Mouse (Mus musculus) thymus, adult 18-20 months (tissue): ENCODE results near the gene Exoc2.

Experiments used
- DNase-seq, 2 experiments: peaks; one replicate each; pipeline ENCODE4 v3.0.0; 2022; ENCODE audit warnings: mixed read lengths in 2 of 2

Gene Exoc2

DNA sequence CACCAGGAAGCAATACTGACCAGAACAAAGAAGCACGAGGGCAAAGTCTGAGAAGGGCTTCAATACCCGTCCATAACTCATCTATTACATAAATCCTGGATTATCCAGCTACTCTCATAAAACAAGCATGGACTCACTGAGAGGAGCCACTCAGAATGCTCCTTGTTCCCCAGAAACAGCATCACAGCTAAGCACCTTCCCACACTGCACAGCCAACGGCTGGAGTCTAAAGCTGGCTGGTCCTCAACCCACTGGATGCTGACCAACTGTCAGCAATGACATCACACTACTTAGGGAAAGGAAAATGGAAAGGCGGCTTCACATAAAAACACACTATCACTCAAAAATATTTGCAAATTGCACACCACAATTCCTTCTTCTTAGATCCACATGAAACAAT lies 5.6 kb downstream of the Exoc2 start:
- no peak for DNase-seq

DNA sequence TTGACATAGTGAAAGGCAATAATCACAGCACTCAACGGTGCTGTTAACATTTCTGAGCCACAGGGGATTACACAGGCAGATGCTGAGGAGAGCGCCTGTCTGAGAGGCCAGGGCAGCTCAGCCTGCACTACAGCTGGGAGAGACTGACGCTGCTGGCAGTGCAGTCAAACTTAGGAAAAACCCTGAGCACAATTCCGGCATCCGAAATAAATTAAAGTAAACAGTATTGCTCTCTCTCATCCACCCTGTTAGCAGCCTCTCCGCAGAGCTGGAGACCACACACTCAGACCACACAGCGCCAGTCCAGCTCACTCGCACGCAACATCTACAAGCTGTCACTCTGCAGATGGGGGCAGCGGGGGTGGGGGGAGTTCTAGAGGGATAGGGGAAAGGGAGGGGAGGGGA lies 7.4 kb downstream of the Exoc2 start:
- DNase-seq: no peak

DNA sequence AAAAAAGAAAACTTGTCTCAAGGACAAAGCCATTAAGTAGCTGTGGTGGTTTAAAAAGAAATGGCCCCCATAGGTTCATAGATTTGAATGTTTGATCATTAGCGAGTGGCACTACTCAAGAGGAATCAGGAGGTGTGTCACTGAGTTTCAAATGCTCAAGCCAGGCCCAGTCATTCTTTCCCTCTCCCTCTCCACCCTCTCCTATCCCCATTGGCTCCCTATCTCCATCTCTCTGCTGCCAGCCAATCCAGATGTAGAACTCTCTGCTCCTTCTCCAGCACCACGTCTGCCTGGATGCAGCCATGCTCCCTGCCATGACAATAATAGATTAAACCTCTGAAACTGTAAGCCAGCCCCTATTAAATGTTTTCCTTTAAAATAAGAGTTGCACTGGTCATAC lies 12.0 kb downstream of the Exoc2 start:
- no peak for DNase-seq

- no peak for DNase-seq
These were observed 13.2 kb downstream of the Exoc2 start for GRCm38 (mm10) chr13:30960714-30961113.

GRCm38 (mm10) chr13:30953580-30953979 lies 20.3 kb downstream of the Exoc2 start:
- no peak for DNase-seq

- no peak for DNase-seq
These were observed 21.8 kb downstream of the Exoc2 start for GRCm38 (mm10) chr13:30952044-30952443.

GRCm38 (mm10) chr13:30949181-30949580 lies 24.7 kb downstream of the Exoc2 start:
- DNase-seq: no peak

DNA sequence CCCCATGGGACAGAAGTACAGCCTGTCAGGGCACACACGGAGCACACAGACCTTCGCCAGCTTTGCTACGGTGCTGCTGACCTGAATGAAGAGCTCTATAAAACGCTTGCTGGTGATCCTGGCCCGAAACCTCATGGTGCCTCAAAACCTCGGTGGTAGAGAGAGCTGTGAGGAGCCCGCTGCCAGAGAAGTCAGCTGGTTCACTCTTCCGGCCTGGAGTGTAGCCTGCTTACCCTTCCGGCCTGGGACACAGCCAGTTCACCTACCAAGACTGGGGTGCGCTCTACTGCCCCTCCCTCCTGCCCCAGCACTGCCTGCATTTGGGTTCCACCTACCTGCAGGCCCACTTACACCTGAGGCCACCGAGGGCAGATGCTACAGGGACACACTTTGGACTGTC lies 26.4 kb downstream of the Exoc2 start, which contains the start of gene Hus1b:
Gene Hus1b (minus strand): TSS at position 220 of the 400 bp plus-strand sequence.
- DNase-seq: no peak

DNA sequence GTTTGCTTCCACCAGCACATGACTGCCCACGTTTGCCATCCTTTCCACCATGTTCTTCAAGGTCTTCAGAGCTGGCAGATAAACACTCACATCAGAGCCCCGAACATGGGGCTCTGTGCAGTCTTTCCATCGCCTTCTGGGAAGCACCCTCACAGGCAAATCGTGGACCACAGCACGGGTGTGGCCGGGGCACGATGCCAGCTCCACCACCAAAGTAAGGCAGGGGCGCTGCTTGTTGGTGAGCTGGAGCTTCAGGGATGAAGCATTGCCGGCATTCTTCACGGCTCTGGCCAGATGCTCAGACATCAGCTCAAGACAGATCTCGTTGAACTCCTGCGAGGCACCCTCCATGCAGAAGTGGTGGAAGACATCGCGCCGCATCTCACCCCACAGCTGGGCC lies 26.8 kb downstream of the Exoc2 start:
- no peak for DNase-seq

GRCm38 (mm10) chr13:30945788-30946187 lies 28.1 kb downstream of the Exoc2 start:
- DNase-seq: no peak

DNA sequence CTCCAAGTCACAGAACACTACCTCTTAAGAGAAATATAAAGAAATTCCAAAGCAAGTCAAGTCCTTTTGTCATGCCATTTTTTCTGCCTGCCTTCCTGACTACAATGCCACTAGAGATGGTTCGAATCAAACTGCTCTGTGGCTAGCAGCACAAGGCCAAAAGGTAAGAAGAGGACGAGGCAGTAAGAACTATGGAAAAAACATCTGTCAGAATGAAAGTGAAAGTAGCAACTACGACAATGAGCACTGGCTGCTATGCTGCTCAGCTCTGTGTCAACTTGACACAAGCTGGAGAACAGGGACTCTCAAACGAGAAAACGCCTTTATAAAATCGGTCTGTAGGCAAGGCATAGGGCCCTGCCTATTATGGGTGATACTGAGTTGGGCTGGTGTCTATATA lies 40.9 kb downstream of the Exoc2 start:
- no peak for DNase-seq

DNA sequence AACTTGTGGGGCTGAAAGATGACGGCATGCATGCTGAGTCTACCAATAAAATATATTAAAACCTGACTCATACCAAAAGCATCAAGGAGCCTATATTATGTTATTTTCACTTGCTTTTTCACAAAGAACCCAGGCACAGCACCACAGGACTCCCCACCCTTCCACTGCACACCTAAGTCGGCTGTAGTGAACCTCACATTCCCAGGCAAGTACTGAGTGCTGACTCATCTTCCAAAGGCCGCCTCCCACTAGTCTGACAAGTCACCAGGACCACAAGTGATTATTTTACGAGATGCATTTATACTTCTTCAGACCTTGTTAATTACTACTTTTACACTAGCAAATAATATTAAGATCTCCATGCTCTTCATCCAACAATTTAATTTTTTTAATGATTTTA lies 42.3 kb downstream of the Exoc2 start:
- DNase-seq: no peak

GRCm38 (mm10) chr13:30929119-30929518 lies 44.8 kb downstream of the Exoc2 start:
- DNase-seq: no peak

DNA sequence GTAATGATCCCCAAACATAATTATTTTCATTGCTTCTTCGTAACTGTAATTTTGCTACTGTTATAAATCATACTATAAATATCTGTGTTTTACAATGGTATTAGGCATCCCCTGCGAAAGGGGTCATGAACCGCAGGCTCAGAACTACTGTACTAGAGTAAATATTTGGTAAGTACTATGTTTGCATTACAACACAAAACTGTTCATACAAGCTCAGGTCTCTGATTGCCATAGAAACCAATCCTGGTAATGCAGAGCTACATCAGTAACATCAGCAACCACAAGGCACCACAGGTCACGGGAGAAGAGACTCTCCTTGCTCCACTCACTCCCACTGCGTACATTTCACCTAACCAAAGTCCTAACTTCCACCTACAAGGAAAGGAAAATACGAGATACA lies 49.6 kb downstream of the Exoc2 start:
- DNase-seq: no peak

DNA sequence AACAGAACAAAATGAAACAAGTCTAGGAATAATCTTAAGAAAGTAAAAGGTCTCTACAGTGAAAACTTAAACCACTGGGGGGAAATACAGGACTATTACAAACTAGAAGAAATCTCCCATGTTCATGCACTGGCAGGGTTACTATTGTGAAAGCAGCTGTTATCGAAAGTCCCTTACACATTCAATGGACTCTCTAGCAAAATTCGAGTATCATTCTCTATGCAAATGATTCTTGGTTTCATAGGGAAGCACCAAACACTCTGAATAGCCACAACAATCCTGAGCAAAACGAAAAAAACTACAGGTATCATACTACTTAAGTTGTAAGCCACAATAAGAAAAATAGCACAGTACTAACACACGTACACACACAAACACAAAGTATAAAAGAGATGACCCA lies 52.0 kb downstream of the Exoc2 start:
- no peak for DNase-seq

DNA sequence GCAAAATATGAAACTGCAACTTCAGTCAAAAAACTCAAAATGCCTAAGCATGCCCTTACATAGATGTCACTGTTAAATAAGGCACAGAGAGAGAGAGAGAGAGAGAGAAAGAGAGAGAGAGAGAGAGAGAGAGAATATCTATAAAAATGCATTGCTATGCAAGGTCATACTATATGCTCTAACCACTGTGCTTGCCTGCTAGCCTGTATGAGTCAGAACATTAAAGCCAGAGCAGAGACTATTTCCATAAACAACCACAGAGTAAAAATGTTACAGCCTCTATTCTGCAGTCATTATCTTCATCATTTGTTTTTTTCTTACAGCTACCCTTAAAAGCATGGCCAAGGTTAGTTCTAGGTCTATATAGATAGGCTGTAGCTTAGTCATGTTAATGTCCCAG lies 60.1 kb downstream of the Exoc2 start:
- no peak for DNase-seq

DNA sequence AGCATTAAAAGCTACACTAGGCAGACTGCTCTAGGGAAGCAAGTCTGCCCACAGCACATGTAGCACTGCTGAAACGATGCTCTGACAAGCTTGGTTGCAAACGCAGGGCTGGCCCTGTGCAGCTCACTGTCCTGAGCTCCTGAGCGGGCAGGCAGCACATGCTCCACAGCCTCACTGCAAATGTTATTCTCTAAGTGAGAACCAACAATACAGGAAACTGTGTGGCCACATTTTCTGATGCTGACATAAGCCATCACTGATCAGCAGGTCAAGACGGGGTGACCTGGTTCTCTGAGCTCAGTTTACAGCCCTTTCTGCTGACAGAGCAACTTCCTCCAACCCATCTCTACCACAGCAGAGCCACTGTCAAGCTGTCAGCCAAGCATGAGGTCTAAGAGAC lies 60.9 kb downstream of the Exoc2 start:
- DNase-seq: no peak

GRCm38 (mm10) chr13:30911931-30912625 lies 61.8 kb downstream of the Exoc2 start:
- no peak for DNase-seq

- no peak for DNase-seq
These were observed 63.0 kb downstream of the Exoc2 start for GRCm38 (mm10) chr13:30910889-30911288.

DNA sequence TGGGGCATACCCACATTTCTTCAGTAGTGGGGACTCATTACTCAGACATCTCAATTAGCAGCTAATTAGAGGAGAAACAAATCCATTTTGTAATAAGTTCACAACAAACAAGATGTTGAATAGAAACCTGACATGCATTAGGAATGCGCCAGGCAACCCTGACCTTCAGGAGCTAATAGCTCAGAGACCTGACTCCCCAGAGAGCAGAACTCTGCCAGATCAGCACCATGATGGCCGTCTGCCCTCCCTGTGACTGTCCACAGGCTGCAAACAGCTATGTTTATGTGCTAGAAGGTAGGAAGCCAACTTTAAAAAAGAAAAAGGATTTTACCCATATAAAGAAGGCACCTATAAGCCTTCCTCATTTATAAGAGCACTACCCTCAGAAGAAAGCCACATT lies 71.6 kb downstream of the Exoc2 start:
- no peak for DNase-seq

DNA sequence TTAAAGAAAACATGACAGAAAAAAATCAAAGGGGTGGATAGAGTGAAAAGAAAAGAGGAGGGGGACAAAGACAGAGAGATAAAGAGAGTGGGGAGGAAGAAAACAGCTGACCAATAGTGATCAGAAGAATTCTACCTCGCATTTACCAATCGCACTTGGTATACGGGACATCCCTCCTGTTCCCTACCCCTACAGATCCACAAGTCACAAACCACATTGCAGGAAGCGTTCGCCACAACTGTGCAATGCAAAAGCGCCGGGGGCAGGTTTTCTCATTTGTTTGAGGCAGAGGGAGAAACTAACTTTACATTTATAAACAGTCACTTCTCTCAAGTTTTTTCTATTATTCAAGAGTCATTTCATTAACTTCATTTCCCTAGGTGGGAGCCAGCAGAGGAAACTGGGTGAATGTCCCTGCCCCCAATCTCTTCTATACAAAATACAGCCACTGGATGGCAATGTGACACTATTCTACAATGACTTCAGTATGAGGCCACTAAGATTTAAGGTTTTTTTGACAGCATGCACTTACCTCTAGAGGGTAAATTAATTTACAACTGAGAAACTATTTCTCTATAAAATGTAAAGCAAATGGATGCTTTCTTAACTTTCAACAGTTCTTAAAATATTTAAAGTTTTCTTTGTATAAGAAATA lies 72.4 kb downstream of the Exoc2 start:
- no peak for DNase-seq

GRCm38 (mm10) chr13:30894015-30894634 lies 79.8 kb downstream of the Exoc2 start:
- DNase-seq: no peak

DNA sequence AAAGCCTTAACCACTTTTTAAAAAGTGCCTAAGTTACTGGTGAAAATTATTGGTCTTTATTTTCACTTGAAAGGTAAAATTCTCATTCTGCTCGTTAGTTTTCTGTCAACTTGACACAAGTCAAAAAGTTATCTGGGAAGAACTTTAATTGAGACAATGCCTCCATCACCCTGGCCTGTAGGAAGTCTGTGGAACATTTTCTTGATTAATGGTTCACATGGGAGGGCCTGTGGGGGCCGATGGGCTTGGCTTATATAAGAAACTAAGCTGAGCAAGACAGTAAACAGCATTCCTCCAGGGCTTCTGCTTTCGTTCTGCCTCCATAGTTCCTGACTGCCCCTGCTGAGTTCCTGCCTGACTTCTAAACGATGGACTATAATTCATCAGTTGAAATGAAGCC lies 81.6 kb downstream of the Exoc2 start:
- DNase-seq: no peak

GRCm38 (mm10) chr13:30891223-30891622 lies 82.7 kb downstream of the Exoc2 start:
- no peak for DNase-seq
